ENCODE assay signal across 28 mouse cellular contexts in genomic region chr3:102281983-102282382, GRCm38 (mm10).
DNase-seq lines count a peak whose midpoint lies in the region; ATAC-seq and TF ChIP-seq lines count a peak whose summit lies in the region.
"Had no signal": no experiment of that assay in that cellular context is flagged by ENCODE, and none has a peak within 500 bp of the region (broad histone marks: within the 10 kb centered on the region; RNA-seq: fewer than 3 reads in every experiment).

No protein-coding gene starts in this region.

- H3K36me3 ChIP-seq in kidney, adult 2 months (ENCODE audit: control insufficient read depth, insufficient read depth, low read length) = no peaks in the 10 kb centered on the region
- H3K36me3 ChIP-seq in kidney, embryonic 15.5 days = no peaks in the 10 kb centered on the region
- no peaks in the 10 kb centered on the region for H3K36me3 ChIP-seq in kidney, embryonic 16.5 days (ENCODE audit: insufficient read depth, low read length)
- H3K36me3 ChIP-seq in lung, embryonic 14.5 days (ENCODE audit: insufficient read depth) = no peaks in the 10 kb centered on the region
- H3K36me3 ChIP-seq in stomach, postnatal 0 days (ENCODE audit: control insufficient read depth, insufficient read depth, low read length) = no peaks in the 10 kb centered on the region
- H3K36me3 ChIP-seq: embryonic facial prominence, embryonic 10.5 days; embryonic facial prominence, embryonic 13.5 days; forebrain, embryonic 12.5 days; forebrain, embryonic 15.5 days; heart, embryonic 12.5 days; heart, embryonic 15.5 days; hindbrain, embryonic 10.5 days had no signal

- TF ChIP-seq POLR2A in kidney, adult 2 months (IDR thresholded peaks at IDR 0.05; ENCODE audit: low read depth, low read length) = no peak

- H3K4me3 ChIP-seq in kidney, adult 2 months (ENCODE audit: insufficient read depth, low read depth, low read length) = no peak overlapping the region
- H3K4me3 ChIP-seq in kidney, embryonic 15.5 days (replicated peaks) = no peak overlapping the region
- H3K4me3 ChIP-seq in kidney, embryonic 16.5 days (ENCODE audit: low read length) = no peak overlapping the region
- no peak overlapping the region for H3K4me3 ChIP-seq in lung, embryonic 14.5 days (ENCODE audit: low read depth, low read length)
- no peak overlapping the region for H3K4me3 ChIP-seq in stomach, postnatal 0 days (ENCODE audit: low read depth, low read length)
- H3K4me3 ChIP-seq: embryonic facial prominence, embryonic 10.5 days; embryonic facial prominence, embryonic 13.5 days; erythroblast, embryonic 14.5 days; forebrain, embryonic 12.5 days; forebrain, embryonic 15.5 days; heart, embryonic 12.5 days; heart, embryonic 15.5 days; hindbrain, embryonic 10.5 days had no signal

- TF ChIP-seq CTCF in kidney, adult 2 months (conservative IDR thresholded peaks at IDR 0.05; ENCODE audit: insufficient read depth, insufficient read length, low read depth, low read length) = no peak
- TF ChIP-seq CTCF in lung, embryonic 14.5 days (IDR thresholded peaks at IDR 0.05; ENCODE audit: low read depth) = no peak
- no peak for TF ChIP-seq CTCF in stomach, postnatal 0 days (IDR thresholded peaks at IDR 0.05; ENCODE audit: low read depth)

- no peaks in the 10 kb centered on the region for H3K4me1 ChIP-seq in kidney, adult 2 months (ENCODE audit: control insufficient read depth, insufficient read depth, low read length)
- no peaks in the 10 kb centered on the region for H3K4me1 ChIP-seq in kidney, embryonic 15.5 days
- no peaks in the 10 kb centered on the region for H3K4me1 ChIP-seq in kidney, embryonic 16.5 days (ENCODE audit: insufficient read depth, low read length)
- H3K4me1 ChIP-seq in lung, embryonic 14.5 days (ENCODE audit: insufficient read depth) = no peaks in the 10 kb centered on the region
- no peaks in the 10 kb centered on the region for H3K4me1 ChIP-seq in stomach, postnatal 0 days (replicated peaks; ENCODE audit: control insufficient read depth, insufficient read depth)
- H3K4me1 ChIP-seq: embryonic facial prominence, embryonic 10.5 days; forebrain, embryonic 12.5 days; forebrain, embryonic 15.5 days; heart, embryonic 12.5 days; heart, embryonic 15.5 days; hindbrain, embryonic 10.5 days had no signal

- H3K27ac ChIP-seq in kidney, adult 2 months (ENCODE audit: insufficient read depth, low read depth, low read length) = no peak overlapping the region
- H3K27ac ChIP-seq in kidney, embryonic 15.5 days = no peak overlapping the region
- no peak overlapping the region for H3K27ac ChIP-seq in kidney, embryonic 16.5 days (ENCODE audit: low read length)
- no peak overlapping the region for H3K27ac ChIP-seq in lung, embryonic 14.5 days (ENCODE audit: low read depth)
- H3K27ac ChIP-seq in stomach, postnatal 0 days (replicated peaks) = no peak overlapping the region
- H3K27ac ChIP-seq: embryonic facial prominence, embryonic 10.5 days; embryonic facial prominence, embryonic 13.5 days; forebrain, embryonic 12.5 days; forebrain, embryonic 15.5 days; heart, embryonic 15.5 days; hindbrain, embryonic 10.5 days had no signal

- 67% methylated on average over 4 of the region's 4 CpGs for WGBS in kidney, adult 2 months
- 78% methylated on average over 4 of the region's 4 CpGs for WGBS in kidney, embryonic 15.5 days
- WGBS in kidney, embryonic 16.5 days = 74% methylated on average over 4 of the region's 4 CpGs
- 67% methylated on average over 4 of the region's 4 CpGs for WGBS in lung, embryonic 14.5 days
- 69% methylated on average over 4 of the region's 4 CpGs for WGBS in stomach, postnatal 0 days

- DNase-seq in kidney, adult 2 months = peak; percentile 46
- no peak for DNase-seq in kidney, adult 11 months
- peak; percentile 24 for DNase-seq in lung, embryonic 14.5 days
- DNase-seq in lung, postnatal 4 days = no peak
- DNase-seq in stomach, postnatal 0 days (ENCODE audit: low spot score) = peak; percentile 43
- DNase-seq in left cerebral cortex, adult 18-20 months (ENCODE audit: low spot score in 2 of 2) = no peak
- DNase-seq: adrenal gland, adult 8-10 months; adrenal gland, postnatal 25 days; cerebellum, adult 11-12 months; cerebellum, adult 8-10 months; cerebellum, postnatal 10 days; cerebellum, postnatal 36 days; embryo, embryonic 11 days; gastrocnemius, postnatal 25 days; heart, adult 18-20 months; heart, postnatal 10 days; heart, postnatal 36 days had no signal

- no peak overlapping the region for H3K9ac ChIP-seq in kidney, embryonic 15.5 days
- no peak overlapping the region for H3K9ac ChIP-seq in kidney, embryonic 16.5 days (replicated peaks; ENCODE audit: low read length)
- no peak overlapping the region for H3K9ac ChIP-seq in lung, embryonic 14.5 days
- no peak overlapping the region for H3K9ac ChIP-seq in stomach, postnatal 0 days (ENCODE audit: low read length)
- H3K9ac ChIP-seq: embryonic facial prominence, embryonic 13.5 days; forebrain, embryonic 12.5 days; forebrain, embryonic 15.5 days; heart, embryonic 12.5 days; heart, embryonic 15.5 days had no signal

- no peaks in the 10 kb centered on the region for H3K27me3 ChIP-seq in kidney, adult 2 months (replicated peaks; ENCODE audit: control insufficient read depth, insufficient read depth, low read length)
- H3K27me3 ChIP-seq in kidney, embryonic 15.5 days = 0 out of 2 replicates have a peak, but pooled peaks cover 8% of the 10 kb centered on the region
- no peaks in the 10 kb centered on the region for H3K27me3 ChIP-seq in kidney, embryonic 16.5 days (ENCODE audit: insufficient read depth, low read length)
- H3K27me3 ChIP-seq in lung, embryonic 14.5 days (ENCODE audit: insufficient read depth, low read length) = no peaks in the 10 kb centered on the region
- no peaks in the 10 kb centered on the region for H3K27me3 ChIP-seq in stomach, postnatal 0 days (ENCODE audit: control insufficient read depth, insufficient read depth, low read length)
- H3K27me3 ChIP-seq: embryonic facial prominence, embryonic 13.5 days; forebrain, embryonic 12.5 days; forebrain, embryonic 15.5 days; heart, embryonic 15.5 days had no signal

- TF ChIP-seq EP300 in stomach, postnatal 0 days (optimal IDR thresholded peaks at IDR 0.05) = no peak

- no peak overlapping the region for H3K4me2 ChIP-seq in kidney, embryonic 15.5 days
- H3K4me2 ChIP-seq in kidney, embryonic 16.5 days (replicated peaks; ENCODE audit: low read depth, low read length) = no peak overlapping the region
- H3K4me2 ChIP-seq in lung, embryonic 14.5 days = no peak overlapping the region
- no peak overlapping the region for H3K4me2 ChIP-seq in stomach, postnatal 0 days (replicated peaks; ENCODE audit: low read depth)
- H3K4me2 ChIP-seq: embryonic facial prominence, embryonic 13.5 days; forebrain, embryonic 12.5 days; forebrain, embryonic 15.5 days; heart, embryonic 12.5 days; heart, embryonic 15.5 days had no signal

- ATAC-seq in kidney, embryonic 15.5 days (replicated peaks; ENCODE audit: low FRiP score) = 0 out of 2 replicates have a peak, but pooled peaks have one; percentile 62
- ATAC-seq in kidney, embryonic 16.5 days (ENCODE audit: low FRiP score, low TSS enrichment) = no peak
- no peak for ATAC-seq in lung, embryonic 14.5 days (ENCODE audit: insufficient read depth)
- ATAC-seq in stomach, postnatal 0 days (ENCODE audit: low FRiP score, low TSS enrichment) = peak; percentile 72
- ATAC-seq: activated CD4-positive, CD25-positive, alpha-beta regulatory T cell, adult 4 months; forebrain, embryonic 15.5 days had no signal

- no peaks in the 10 kb centered on the region for H3K9me3 ChIP-seq in kidney, embryonic 15.5 days (replicated peaks)
- H3K9me3 ChIP-seq in kidney, embryonic 16.5 days (ENCODE audit: low read length) = 0 out of 2 replicates have a peak, but pooled peaks cover 2% of the 10 kb centered on the region
- H3K9me3 ChIP-seq in lung, embryonic 14.5 days (ENCODE audit: low read depth, low read length) = no peaks in the 10 kb centered on the region
- H3K9me3 ChIP-seq in stomach, postnatal 0 days (ENCODE audit: control insufficient read depth, low read length) = no peaks in the 10 kb centered on the region
- H3K9me3 ChIP-seq: embryonic facial prominence, embryonic 10.5 days; embryonic facial prominence, embryonic 13.5 days; forebrain, embryonic 12.5 days; forebrain, embryonic 15.5 days; heart, embryonic 12.5 days; heart, embryonic 15.5 days; hindbrain, embryonic 10.5 days had no signal

Comparison
In these comparisons a context has a peak if more than half of its experiments do, and no peak if none do; other contexts are left out.
1. DNase-seq: peak in kidney, adult 2 months (single experiment), lung, embryonic 14.5 days (single experiment) and stomach, postnatal 0 days (single experiment); none in kidney, adult 11 months (single experiment), lung, postnatal 4 days (0 of 2) and left cerebral cortex, adult 18-20 months (0 of 2).
2. ATAC-seq: peak in kidney, embryonic 15.5 days (single experiment) and stomach, postnatal 0 days (single experiment); none in kidney, embryonic 16.5 days (single experiment) and lung, embryonic 14.5 days (single experiment).